Mouse (Mus musculus) ES-E14 (cell line): ENCODE results near the gene Slc38a10. TPM values are rescaled to one million over a fixed set of nuclear protein-coding genes. Genes with fewer than 3 reads are reported as not detected.

ENCODE experiments used
- DNase-seq: peaks from one replicate; pipeline ENCODE4 v3.0.0-alpha.2; 2013; ENCODE audit warnings: low read depth, low spot score
- H3K27ac ChIP-seq: 2 replicates; pipeline ENCODE4 v1.5.1; 2012; ENCODE audit warnings: low read depth, mild to moderate bottlenecking, low read length, moderate library complexity, mixed read lengths; ENCODE audit not compliant: poor library complexity, insufficient read depth, severe bottlenecking
- H3K36me3 ChIP-seq: 2 replicates; pipeline ENCODE4 v1.6.1; 2012; ENCODE audit warnings: mild to moderate bottlenecking, low read length, moderate library complexity, mixed read lengths; ENCODE audit not compliant: control insufficient read depth, poor library complexity, insufficient read depth, severe bottlenecking
- H3K4me1 ChIP-seq, 2 experiments: fragments of 150-350 bp in 1 of 2; sonication (generic) in 1 of 2; 2 replicates each; pipeline ENCODE4 v1.6.1; 2012; ENCODE audit warnings: low read length in 2 of 2, mild to moderate bottlenecking in 1 of 2, mixed read lengths in 1 of 2; ENCODE audit not compliant: control insufficient read depth in 2 of 2, insufficient read depth in 2 of 2, poor library complexity in 1 of 2
- H3K4me3 ChIP-seq, 2 experiments: fragments of 150-350 bp in 1 of 2; sonication (generic) in 1 of 2; 2 replicates each; pipeline ENCODE4 v1.5.1; 2012; ENCODE audit warnings: low read length in 2 of 2, low read depth in 1 of 2, mild to moderate bottlenecking in 1 of 2, mixed read lengths in 1 of 2; ENCODE audit not compliant: insufficient read depth in 1 of 2, poor library complexity in 1 of 2, severe bottlenecking in 1 of 2
- H3K9ac ChIP-seq: 2 replicates; pipeline ENCODE4 v1.6.1; 2012; ENCODE audit warnings: low read depth, mild to moderate bottlenecking, low read length, mixed read lengths; ENCODE audit not compliant: poor library complexity, insufficient read depth, severe bottlenecking
- H3K9me3 ChIP-seq: fragments of 150-350 bp; sonication (generic); 2 replicates; pipeline ENCODE4 v1.6.1; 2012; ENCODE audit warnings: low read depth, mild to moderate bottlenecking, low read length; ENCODE audit not compliant: control insufficient read depth, insufficient read depth
- CHD2 ChIP-seq: IDR thresholded peaks from 2 replicates; pipeline ENCODE4 v1.6.1; 2014; ENCODE audit warnings: mild to moderate bottlenecking, low read depth, low read length, inconsistent platforms
- HCFC1 ChIP-seq: IDR thresholded peaks from 2 replicates; pipeline ENCODE4 v1.6.1; 2012; ENCODE audit warnings: low read length, inconsistent platforms, borderline replicate concordance; ENCODE audit not compliant: insufficient read depth
- MAFK ChIP-seq: IDR thresholded peaks from 2 replicates; pipeline ENCODE4 v1.6.1; 2014; ENCODE audit warnings: mild to moderate bottlenecking, low read depth, low read length, inconsistent platforms; ENCODE audit not compliant: insufficient read depth
- ZC3H11A ChIP-seq: IDR thresholded peaks from 2 replicates; pipeline ENCODE4 v1.6.1; 2012; ENCODE audit warnings: low read depth, mild to moderate bottlenecking, inconsistent platforms, low read length, borderline replicate concordance
- ZNF384 ChIP-seq: IDR thresholded peaks from 2 replicates; pipeline ENCODE4 v1.6.1; 2012; ENCODE audit warnings: low read depth, low read length, inconsistent platforms
- in situ Hi-C, 2 experiments: fragments of 600-800 bp; cut with MboI; formaldehyde crosslinking; loops; one replicate each; pipeline ENCODE4 v1.15.1; 2025; ENCODE audit warnings: low sequenced_read_pairs in 2 of 2, inconsistent platforms in 1 of 2; ENCODE audit not compliant: unreplicated experiment in 2 of 2
- total RNA-seq: library from RNA; depleted of rRNA; stranded (reverse); fragments of 300-350 nt; gene quantifications from 2 replicates; pipeline ENCODE4 v1.2.3, GENCODE M21; 2012

Gene Slc38a10
- total RNA-seq, 1 experiment, result 146 TPM

DNA sequence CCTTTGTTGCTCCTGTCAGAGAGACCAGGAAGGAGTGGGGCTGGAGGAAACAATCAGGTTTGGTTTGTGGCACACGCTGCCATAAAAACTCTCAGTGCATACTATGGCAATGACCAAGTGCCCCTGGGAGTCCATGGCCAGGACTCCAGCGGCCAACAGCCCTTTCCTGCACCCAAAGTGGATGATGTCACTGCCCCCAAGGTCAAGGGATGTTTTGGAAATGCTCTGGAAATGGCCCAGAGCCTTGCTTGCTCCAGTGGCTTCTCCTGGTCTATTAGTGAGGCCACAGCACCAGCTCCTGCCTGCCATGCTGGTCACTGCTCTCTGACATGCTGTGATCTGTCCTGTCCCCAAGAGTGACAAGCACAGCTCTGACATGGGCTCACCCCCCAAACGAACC, 75.0 kb downstream of the Slc38a10 start:
- Histone ChIP-seq H3K9ac (no peak overlapping the region), H3K9me3 (no peaks in the 10 kb centered on the region), H3K4me3 (no peak overlapping the region), H3K27ac (no peak overlapping the region), H3K4me1 (peaks cover 9 to 28% of the 10 kb centered on the region in 2 experiments), H3K36me3 (peaks cover 30% of the 10 kb centered on the region; the same call in 1 of the 2 replicates)
- in situ Hi-C loops, result no loop called here
- TF ChIP-seq HCFC1 (no peak), ZC3H11A (no peak), CHD2 (no peak), ZNF384 (no peak), MAFK (no peak)
- DNase-seq, result no peak

DNA sequence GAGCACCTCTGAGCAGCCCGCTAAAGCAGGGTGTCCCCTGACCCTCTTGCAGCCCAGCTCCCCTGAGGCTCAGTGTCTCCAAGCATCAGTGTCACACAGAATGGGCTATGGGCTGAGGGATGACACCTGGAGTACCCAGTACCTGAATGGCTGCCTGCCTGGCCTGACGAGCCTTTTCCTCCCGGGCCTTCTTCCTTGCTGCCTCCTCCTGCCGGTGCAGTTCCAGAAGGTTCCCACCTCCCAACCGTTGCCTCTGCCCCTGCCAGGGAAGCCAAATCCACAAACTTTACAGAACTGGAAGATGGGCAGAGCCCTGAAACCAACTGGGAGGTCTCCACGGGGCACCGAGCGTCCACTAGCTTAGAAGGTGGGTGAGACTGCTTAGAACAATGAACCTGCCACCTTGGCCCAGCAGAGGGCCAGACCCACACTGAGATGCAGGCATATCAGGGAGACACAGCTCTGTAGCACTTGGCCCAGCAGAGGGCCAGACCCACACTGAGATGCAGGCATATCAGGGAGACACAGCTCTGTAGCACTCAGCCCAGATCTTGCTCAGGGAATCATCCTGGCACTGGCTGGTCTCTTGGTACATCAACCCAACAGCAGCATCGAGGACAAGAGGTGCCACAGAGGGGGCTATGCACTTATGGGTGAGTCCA, 78.0 kb downstream of the Slc38a10 start:
- no peak for DNase-seq
- H3K4me3 ChIP-seq, result no peak overlapping the region
- no peaks in the 10 kb centered on the region for H3K9me3 ChIP-seq
- H3K27ac ChIP-seq, result no peak overlapping the region
- no peak for TF ChIP-seq HCFC1
- no peak for TF ChIP-seq CHD2
- TF ChIP-seq ZC3H11A, result no peak
- TF ChIP-seq MAFK, result no peak
- no peak for TF ChIP-seq ZNF384
- H3K4me1 ChIP-seq, result peaks cover 9 to 40% of the 10 kb centered on the region in 2 experiments
- in situ Hi-C loops, result no loop called here
- H3K36me3 ChIP-seq, result peaks cover 29% of the 10 kb centered on the region
- H3K9ac ChIP-seq, result no peak overlapping the region

DNA sequence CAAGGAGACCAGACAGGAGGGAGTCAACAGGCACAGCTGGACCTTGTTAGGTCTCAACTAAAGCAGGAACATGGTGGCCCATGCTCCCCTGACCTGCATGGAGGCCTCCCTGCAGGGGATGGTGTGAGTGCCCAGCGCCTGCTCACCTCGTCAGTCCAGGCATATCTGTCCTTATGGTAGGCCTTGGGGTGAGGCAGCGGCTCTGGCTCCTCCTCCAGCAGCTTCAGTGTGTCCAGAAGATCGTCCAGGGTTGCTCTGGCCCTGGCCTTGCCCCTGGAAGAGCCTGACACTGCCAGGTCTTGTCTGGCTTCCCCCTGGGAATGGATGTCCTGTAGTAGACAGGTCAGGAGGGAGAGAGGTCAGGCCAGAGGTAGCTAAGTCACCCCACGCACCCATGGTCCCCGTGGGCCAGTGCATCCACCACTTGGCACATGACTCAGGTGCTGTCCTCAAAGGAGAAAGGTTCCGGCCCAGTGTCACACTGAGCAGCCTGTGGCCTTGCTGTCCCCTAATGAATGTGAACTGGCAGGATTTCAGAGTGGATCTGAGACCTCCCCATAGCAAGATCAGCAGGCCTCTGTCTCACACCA, 79.3 kb downstream of the Slc38a10 start:
- no peak overlapping the region for H3K4me3 ChIP-seq
- no peak for DNase-seq
- no peak overlapping the region for H3K9ac ChIP-seq
- peaks cover 9 to 43% of the 10 kb centered on the region in 2 experiments for H3K4me1 ChIP-seq
- no peak overlapping the region; the same call in 1 of the 2 replicates for H3K27ac ChIP-seq
- no peak for TF ChIP-seq CHD2
- TF ChIP-seq HCFC1, result no peak
- no peak for TF ChIP-seq ZC3H11A
- TF ChIP-seq MAFK, result no peak
- TF ChIP-seq ZNF384, result no peak
- in situ Hi-C loops, result no loop called here
- H3K9me3 ChIP-seq, result no peaks in the 10 kb centered on the region
- H3K36me3 ChIP-seq, result peaks cover 33% of the 10 kb centered on the region

DNA sequence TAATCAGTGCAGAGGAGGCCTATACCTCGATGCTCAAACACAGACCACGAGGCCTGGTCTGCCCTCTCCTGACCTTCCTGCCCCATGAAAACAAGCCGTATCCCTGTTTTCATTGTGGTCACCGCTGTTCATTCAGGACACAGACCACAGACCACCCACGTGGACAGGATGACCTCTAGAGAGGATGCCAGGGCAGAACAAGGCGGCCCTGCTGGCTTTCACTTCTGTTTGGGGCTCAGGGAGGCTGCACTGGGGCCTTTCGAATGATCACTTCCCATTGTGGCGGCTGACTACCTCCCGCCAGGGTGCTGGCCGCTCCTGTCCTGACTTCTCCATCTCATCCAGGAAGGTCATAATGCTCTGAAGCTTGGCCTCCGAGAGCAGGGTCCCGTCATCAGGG, 80.1 kb downstream of the Slc38a10 start:
- Histone ChIP-seq H3K36me3 (peaks cover 38% of the 10 kb centered on the region), H3K27ac (no peak overlapping the region), H3K9ac (no peak overlapping the region), H3K4me1 (peaks cover 9 to 43% of the 10 kb centered on the region in 2 experiments), H3K9me3 (no peaks in the 10 kb centered on the region), H3K4me3 (no peak overlapping the region)
- no peak for DNase-seq
- TF ChIP-seq ZNF384 (no peak), HCFC1 (no peak), MAFK (no peak), ZC3H11A (no peak), CHD2 (no peak)
- in situ Hi-C loops, result no loop called here
